Mouse (Mus musculus): Measurements from ENCODE around the gene Kcnmb2.

DNA sequence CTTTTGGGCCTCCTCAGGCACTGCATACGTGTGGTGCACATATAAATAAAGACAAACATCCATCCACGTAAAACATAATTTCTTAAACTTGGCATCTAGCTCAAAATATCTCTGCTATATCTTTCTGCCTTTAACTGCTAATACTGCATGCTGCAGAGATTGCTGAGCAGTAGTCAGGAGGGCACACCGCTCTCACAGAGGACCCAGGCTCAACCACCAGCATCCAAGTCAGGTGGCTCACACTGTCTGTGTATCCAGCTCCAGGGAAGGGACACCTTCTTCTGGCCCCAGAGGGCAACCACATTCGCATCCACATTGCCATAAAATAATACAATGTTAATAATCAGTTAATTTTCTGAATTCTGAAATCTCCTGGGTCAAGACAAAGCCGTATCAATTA lies 241.9 kb downstream of the Kcnmb2 start:
- TF ChIP-seq EP300 (IDR thresholded peaks at IDR 0.05): no peak
- TF ChIP-seq CTCF (IDR thresholded peaks at IDR 0.05): no peak

Measured in lung, postnatal 0 days (tissue).